Mouse (Mus musculus) ES-E14 (cell line): ENCODE measurements around the gene Fance. TPM values are rescaled to one million over a fixed set of nuclear protein-coding genes. Genes with fewer than 3 reads are reported as not detected.
A peak's percentile ranks its signal among the peaks of the same experiment; 100 is the strongest.

Experiments used
- DNase-seq: peaks from one replicate; pipeline ENCODE4 v3.0.0-alpha.2; 2013; ENCODE audit warnings: low read depth, low spot score
- H3K27ac ChIP-seq: 2 replicates; pipeline ENCODE4 v1.5.1; 2012; ENCODE audit warnings: low read depth, mild to moderate bottlenecking, low read length, moderate library complexity, mixed read lengths; ENCODE audit not compliant: poor library complexity, insufficient read depth, severe bottlenecking
- H3K36me3 ChIP-seq: 2 replicates; pipeline ENCODE4 v1.6.1; 2012; ENCODE audit warnings: mild to moderate bottlenecking, low read length, moderate library complexity, mixed read lengths; ENCODE audit not compliant: control insufficient read depth, poor library complexity, insufficient read depth, severe bottlenecking
- H3K4me1 ChIP-seq, 2 experiments: fragments of 150-350 bp in 1 of 2; sonication (generic) in 1 of 2; 2 replicates each; pipeline ENCODE4 v1.6.1; 2012; ENCODE audit warnings: low read length in 2 of 2, mild to moderate bottlenecking in 1 of 2, mixed read lengths in 1 of 2; ENCODE audit not compliant: control insufficient read depth in 2 of 2, insufficient read depth in 2 of 2, poor library complexity in 1 of 2
- H3K4me3 ChIP-seq, 2 experiments: fragments of 150-350 bp in 1 of 2; sonication (generic) in 1 of 2; 2 replicates each; pipeline ENCODE4 v1.5.1; 2012; ENCODE audit warnings: low read length in 2 of 2, low read depth in 1 of 2, mild to moderate bottlenecking in 1 of 2, mixed read lengths in 1 of 2; ENCODE audit not compliant: insufficient read depth in 1 of 2, poor library complexity in 1 of 2, severe bottlenecking in 1 of 2
- H3K9ac ChIP-seq: 2 replicates; pipeline ENCODE4 v1.6.1; 2012; ENCODE audit warnings: low read depth, mild to moderate bottlenecking, low read length, mixed read lengths; ENCODE audit not compliant: poor library complexity, insufficient read depth, severe bottlenecking
- H3K9me3 ChIP-seq: fragments of 150-350 bp; sonication (generic); 2 replicates; pipeline ENCODE4 v1.6.1; 2012; ENCODE audit warnings: low read depth, mild to moderate bottlenecking, low read length; ENCODE audit not compliant: control insufficient read depth, insufficient read depth
- CHD2 ChIP-seq: IDR thresholded peaks from 2 replicates; pipeline ENCODE4 v1.6.1; 2014; ENCODE audit warnings: mild to moderate bottlenecking, low read depth, low read length, inconsistent platforms
- HCFC1 ChIP-seq: IDR thresholded peaks from 2 replicates; pipeline ENCODE4 v1.6.1; 2012; ENCODE audit warnings: low read length, inconsistent platforms, borderline replicate concordance; ENCODE audit not compliant: insufficient read depth
- MAFK ChIP-seq: IDR thresholded peaks from 2 replicates; pipeline ENCODE4 v1.6.1; 2014; ENCODE audit warnings: mild to moderate bottlenecking, low read depth, low read length, inconsistent platforms; ENCODE audit not compliant: insufficient read depth
- ZC3H11A ChIP-seq: IDR thresholded peaks from 2 replicates; pipeline ENCODE4 v1.6.1; 2012; ENCODE audit warnings: low read depth, mild to moderate bottlenecking, inconsistent platforms, low read length, borderline replicate concordance
- ZNF384 ChIP-seq: IDR thresholded peaks from 2 replicates; pipeline ENCODE4 v1.6.1; 2012; ENCODE audit warnings: low read depth, low read length, inconsistent platforms
- in situ Hi-C, 2 experiments: fragments of 600-800 bp; cut with MboI; formaldehyde crosslinking; loops; one replicate each; pipeline ENCODE4 v1.15.1; 2025; ENCODE audit warnings: low sequenced_read_pairs in 2 of 2, inconsistent platforms in 1 of 2; ENCODE audit not compliant: unreplicated experiment in 2 of 2
- total RNA-seq: library from RNA; depleted of rRNA; stranded (reverse); fragments of 300-350 nt; gene quantifications from 2 replicates; pipeline ENCODE4 v1.2.3, GENCODE M21; 2012

Gene Fance
- total RNA-seq, 1 experiment: 25.9 TPM

DNA sequence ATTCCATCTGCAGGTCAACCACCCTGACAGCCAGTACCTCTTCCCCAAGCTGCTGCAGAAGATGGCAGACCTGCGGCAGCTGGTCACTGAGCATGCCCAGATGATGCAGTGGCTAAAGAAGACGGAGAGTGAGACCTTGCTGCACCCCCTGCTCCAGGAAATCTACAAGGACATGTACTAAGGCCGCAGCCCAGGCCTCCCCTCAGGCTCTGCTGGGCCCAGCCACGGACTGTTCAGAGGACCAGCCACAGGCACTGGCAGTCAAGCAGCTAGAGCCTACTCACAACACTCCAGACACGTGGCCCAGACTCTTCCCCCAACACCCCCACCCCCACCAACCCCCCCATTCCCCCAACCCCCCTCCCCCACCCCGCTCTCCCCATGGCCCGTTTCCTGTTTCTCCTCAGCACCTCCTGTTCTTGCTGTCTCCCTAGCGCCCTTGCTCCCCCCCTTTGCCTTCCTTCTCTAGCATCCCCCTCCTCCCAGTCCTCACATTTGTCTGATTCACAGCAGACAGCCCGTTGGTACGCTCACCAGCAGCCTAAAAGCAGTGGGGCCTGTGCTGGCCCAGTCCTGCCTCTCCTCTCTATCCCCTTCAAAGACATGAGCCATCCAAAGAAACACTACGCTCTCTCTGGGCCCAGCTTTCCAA, 13.5 kb upstream of the Fance start:
- Histone ChIP-seq H3K4me1 (peaks cover 0 to 30% of the 10 kb centered on the region in 2 experiments; a peak in 2 of 4 replicates), H3K36me3 (peaks cover 2% of the 10 kb centered on the region; the same call in 1 of the 2 replicates), H3K9me3 (no peaks in the 10 kb centered on the region), H3K9ac (peak overlapping the region; percentile 44; the same call in 1 of the 2 replicates), H3K4me3 (no peak overlapping the region), H3K27ac (no peak overlapping the region)
- no peak for TF ChIP-seq ZC3H11A
- TF ChIP-seq ZNF384: no peak
- no peak for TF ChIP-seq CHD2
- no peak for TF ChIP-seq HCFC1
- no peak for TF ChIP-seq MAFK
- no peak for DNase-seq
- in situ Hi-C loops: no loop called here

DNA sequence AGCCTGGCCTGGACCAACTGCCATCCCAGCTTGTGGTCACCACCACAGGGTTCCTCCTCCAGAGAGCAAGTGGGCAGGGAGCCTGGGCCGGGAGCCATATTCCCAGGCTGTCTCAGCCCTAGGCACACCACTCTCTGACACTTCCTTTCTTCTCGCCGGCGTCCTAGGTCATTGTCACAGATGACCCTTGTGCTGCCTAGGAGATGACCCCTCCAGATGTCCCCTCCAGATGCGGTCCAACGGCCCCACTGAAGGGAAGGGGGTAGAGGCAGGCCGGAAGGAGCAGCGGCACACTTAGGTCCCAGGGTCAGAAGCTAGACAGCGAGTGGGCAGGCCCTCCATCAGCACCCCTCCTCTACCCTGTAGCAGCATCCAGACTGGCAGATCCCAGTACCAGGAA, 13.0 kb upstream of the Fance start:
- 0 out of 2 replicates have a peak overlapping the region, but pooled peaks have one; percentile 44 for H3K9ac ChIP-seq
- H3K4me3 ChIP-seq: no peak overlapping the region
- peaks cover 2% of the 10 kb centered on the region; the same call in 1 of the 2 replicates for H3K36me3 ChIP-seq
- in situ Hi-C loops: no loop called here
- DNase-seq: no peak
- no peak overlapping the region for H3K27ac ChIP-seq
- peaks cover 1 to 30% of the 10 kb centered on the region in 2 experiments; a peak in 2 of 4 replicates for H3K4me1 ChIP-seq
- no peaks in the 10 kb centered on the region for H3K9me3 ChIP-seq
- TF ChIP-seq CHD2 (no peak), MAFK (no peak), HCFC1 (no peak), ZC3H11A (no peak), ZNF384 (no peak)

DNA sequence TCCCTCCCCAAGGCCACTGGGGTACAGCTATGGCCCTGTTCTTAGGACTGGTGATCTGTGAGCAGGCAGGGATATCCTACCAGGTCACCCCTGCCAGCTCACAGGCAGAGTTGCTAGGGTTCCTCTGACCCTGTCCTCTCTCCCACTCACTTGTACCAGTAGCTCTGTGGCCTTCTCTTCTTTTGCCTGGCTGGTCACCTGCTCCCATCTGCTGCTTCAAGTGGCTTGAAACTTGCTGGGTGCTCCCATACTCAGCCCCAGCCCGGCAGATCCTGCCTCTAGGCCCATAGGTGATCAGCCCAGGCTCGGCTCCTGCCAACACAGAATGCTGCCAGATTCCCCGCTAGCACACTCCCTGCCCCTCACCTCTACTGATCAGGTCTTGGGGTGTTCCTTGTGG, 12.5 kb upstream of the Fance start:
- Histone ChIP-seq H3K9ac (no peak overlapping the region), H3K4me1 (peaks cover 1 to 30% of the 10 kb centered on the region in 2 experiments; a peak in 2 of 4 replicates), H3K4me3 (no peak overlapping the region), H3K36me3 (peaks cover 2% of the 10 kb centered on the region; the same call in 1 of the 2 replicates), H3K9me3 (no peaks in the 10 kb centered on the region), H3K27ac (no peak overlapping the region)
- in situ Hi-C loops: no loop called here
- TF ChIP-seq HCFC1: no peak
- no peak for TF ChIP-seq MAFK
- TF ChIP-seq ZC3H11A: no peak
- TF ChIP-seq ZNF384: no peak
- TF ChIP-seq CHD2: no peak
- DNase-seq: no peak

DNA sequence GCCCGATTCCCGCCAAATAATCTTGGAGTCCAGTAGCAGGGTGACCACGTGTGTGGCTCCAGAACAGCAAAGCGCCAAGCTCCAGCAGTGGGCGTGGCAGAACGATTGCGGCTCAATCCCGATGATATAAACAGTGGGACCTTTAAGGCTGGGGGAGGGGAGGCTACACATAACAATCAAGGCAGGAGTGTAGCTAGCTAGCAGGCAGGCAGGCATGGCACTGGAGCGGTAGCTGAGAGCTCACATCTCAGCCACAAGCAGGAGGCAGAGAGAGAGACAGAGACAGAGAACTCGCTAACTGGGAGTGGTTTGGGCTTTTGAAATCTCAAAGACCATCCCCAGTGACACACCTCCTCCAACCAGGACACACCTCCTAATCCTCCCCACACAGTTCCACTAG, 8.1 kb upstream of the Fance start:
- DNase-seq: no peak
- Histone ChIP-seq H3K4me3 (peak overlapping the region in 1 of 2 experiments; percentile 21; a peak in 1 of 4 replicates), H3K36me3 (no peaks in the 10 kb centered on the region), H3K4me1 (peaks cover 1 to 17% of the 10 kb centered on the region in 2 experiments; a peak in 2 of 4 replicates), H3K9ac (no peak overlapping the region), H3K9me3 (no peaks in the 10 kb centered on the region), H3K27ac (no peak overlapping the region)
- in situ Hi-C loops: no loop called here
- TF ChIP-seq CHD2 (no peak), ZNF384 (no peak), MAFK (no peak), ZC3H11A (no peak), HCFC1 (no peak)
